Mouse (Mus musculus) midbrain, embryonic 10.5 days (tissue): Measurements from ENCODE around the gene Ccl26. TPM values are rescaled to one million over a fixed set of nuclear protein-coding genes. Genes with fewer than 3 reads are reported as not detected.
"Not testable (repeated sequence)": the region's sequence is repeated elsewhere in the genome, so short reads cannot be mapped to it uniquely, and the experiment has no call there.

Experiments
- DNase-seq: peaks from one replicate; pipeline ENCODE4 v3.0.0-alpha.2; 2017; ENCODE audit warnings: low spot score
- H3K27ac ChIP-seq: fragments of 300-500 bp; sonication (generic); replicated peaks from 2 replicates; pipeline ENCODE4 v1.5.1; 2016; ENCODE audit warnings: mild to moderate bottlenecking
- H3K27me3 ChIP-seq: fragments of 300-500 bp; sonication (generic); 2 replicates; pipeline ENCODE4 v1.6.1; 2016; ENCODE audit warnings: low read depth, mild to moderate bottlenecking; ENCODE audit not compliant: poor library complexity, severe bottlenecking
- H3K36me3 ChIP-seq: fragments of 300-500 bp; sonication (generic); 2 replicates; pipeline ENCODE4 v1.6.1; 2016; ENCODE audit warnings: mild to moderate bottlenecking, moderate library complexity
- H3K4me1 ChIP-seq: fragments of 300-500 bp; sonication (generic); 2 replicates; pipeline ENCODE4 v1.6.1; 2016
- H3K4me3 ChIP-seq: fragments of 300-500 bp; sonication (generic); 2 replicates; pipeline ENCODE4 v1.5.1; 2016; ENCODE audit warnings: mild to moderate bottlenecking, moderate library complexity
- H3K9me3 ChIP-seq: fragments of 300-500 bp; sonication (generic); replicated peaks from 2 replicates; pipeline ENCODE4 v1.6.1; 2016; ENCODE audit warnings: mild to moderate bottlenecking
- WGBS: fragments of 180-500 bp; shearing (Covaris S2); methylation state at CpG from one replicate; pipeline ENCODE4 v1.1.7; 2016; 5-methylcytosine and 5-hydroxymethylcytosine counted together
- polyA plus RNA-seq: library from polyadenylated mRNA; unstranded; fragments of >200 nt; fragmentation: Nextera tagmentation; extraction: Ambion mirVana; gene quantifications from 2 replicates; pipeline ENCODE4 v1.2.1, GENCODE M21; 2016

The Ccl26 gene
- not detected in 2 replicates for polyA plus RNA-seq

DNA sequence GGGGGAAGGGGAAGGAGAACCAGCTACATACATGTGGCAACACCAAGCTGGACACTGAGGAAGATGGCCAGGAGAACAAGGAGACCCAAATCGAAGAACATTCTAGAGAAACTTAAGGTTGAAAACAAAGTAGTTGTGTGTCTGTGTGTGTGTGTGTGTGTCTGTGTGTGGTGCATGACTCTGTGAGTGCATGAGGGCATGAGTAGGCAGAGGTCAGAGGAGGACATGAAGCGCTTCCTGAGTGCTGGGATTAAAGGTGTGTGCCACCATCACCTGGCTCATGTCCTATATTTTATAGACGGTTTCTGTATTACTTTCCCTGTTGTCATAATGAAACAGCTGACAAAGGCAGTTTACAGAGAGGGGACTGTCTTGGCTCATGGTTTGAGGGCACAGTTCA, at the start of gene Ccl26:
Gene Ccl26 (minus strand): TSS at position 101 of the 400 bp plus-strand sequence.
- Histone ChIP-seq H3K36me3 (no peaks in the 10 kb centered on the region), H3K9me3 (no peaks in the 10 kb centered on the region), H3K27me3 (no peaks in the 10 kb centered on the region), H3K27ac (no peak within 1 kb of the TSS), H3K4me3 (no peak within 1 kb of the TSS), H3K4me1 (no peaks in the 10 kb centered on the region)
- 88% methylated on average over 3 of the region's 3 CpGs for WGBS
- no peak for DNase-seq

DNA sequence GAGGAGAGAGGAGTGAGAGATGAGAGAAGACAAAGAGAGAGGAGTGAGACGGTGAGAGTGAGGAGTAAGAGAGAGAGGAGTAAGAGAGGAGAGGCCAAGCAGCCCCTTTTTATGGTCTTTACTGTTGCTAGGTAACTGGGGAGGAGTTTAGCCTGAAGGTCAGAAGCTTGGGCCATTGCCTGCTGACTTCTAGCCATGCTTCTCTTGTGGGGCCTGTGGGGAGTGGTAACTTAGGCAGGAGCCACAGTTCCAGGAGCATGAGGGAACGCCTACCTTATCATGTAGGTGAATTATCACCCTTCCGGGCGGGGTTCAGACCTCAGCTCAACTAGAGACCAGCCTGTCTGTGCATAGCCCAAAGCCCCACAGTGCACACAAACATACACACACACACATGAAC, 46.4 kb upstream of the Ccl26 start:
- DNase-seq = no peak
- Histone ChIP-seq H3K4me1 (no peaks in the 10 kb centered on the region), H3K27me3 (no peaks in the 10 kb centered on the region), H3K4me3 (no peak overlapping the region), H3K36me3 (no peaks in the 10 kb centered on the region), H3K9me3 (peaks cover 10% of the 10 kb centered on the region; the same call in 1 of the 2 replicates), H3K27ac (no peak overlapping the region)
- 85% methylated on average over 4 of the region's 4 CpGs for WGBS

DNA sequence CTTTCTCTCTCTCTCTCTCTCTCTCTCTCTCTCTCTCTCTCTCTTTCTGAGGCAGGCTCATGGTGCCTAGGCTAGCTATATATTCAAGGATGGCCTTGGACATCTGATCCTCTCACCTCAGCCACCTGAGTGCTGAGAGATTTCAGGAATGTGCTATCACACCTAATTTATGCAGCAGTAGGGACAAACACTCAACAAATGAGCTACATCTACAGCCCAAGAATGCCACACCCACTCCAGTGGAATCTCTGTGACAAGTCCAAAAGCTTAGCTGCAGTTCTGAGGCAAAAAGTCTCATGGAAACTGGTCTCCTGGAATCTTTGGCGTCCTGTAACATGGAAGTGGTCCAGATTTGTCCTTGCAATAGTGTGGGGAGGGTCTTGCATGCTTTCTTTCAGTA, 44.2 kb upstream of the Ccl26 start:
- Histone ChIP-seq H3K27ac (no peak overlapping the region), H3K4me3 (no peak overlapping the region), H3K27me3 (no peaks in the 10 kb centered on the region), H3K9me3 (peaks cover 17% of the 10 kb centered on the region), H3K36me3 (no peaks in the 10 kb centered on the region), H3K4me1 (no peaks in the 10 kb centered on the region)
- DNase-seq = no peak
- 62% methylated on average over 1 of the region's 1 CpGs for WGBS

DNA sequence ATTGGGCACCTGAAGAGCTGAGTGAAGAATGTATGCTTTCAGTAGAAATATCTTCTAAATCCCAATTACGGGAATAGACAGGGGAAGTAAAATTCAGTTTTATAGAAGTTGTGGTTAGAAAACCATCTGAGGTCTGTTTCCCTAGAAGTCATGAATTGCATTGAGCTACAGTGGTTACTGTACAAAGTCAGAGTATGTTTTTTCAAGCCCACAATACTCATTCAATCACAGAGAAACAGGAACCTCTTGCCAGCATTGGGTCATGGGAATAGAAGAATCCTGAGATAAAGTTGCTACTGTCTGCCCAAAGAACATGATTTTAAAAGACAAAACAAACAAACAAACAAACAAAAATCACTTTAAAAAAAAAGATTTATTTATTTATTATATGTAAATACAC, 43.3 kb upstream of the Ccl26 start:
- H3K27me3 ChIP-seq, H3K4me3 ChIP-seq, H3K36me3 ChIP-seq, H3K27ac ChIP-seq, H3K4me1 ChIP-seq, DNase-seq: not testable (repeated sequence)
- peaks cover 20% of the 10 kb centered on the region for H3K9me3 ChIP-seq
- WGBS = no CpG with 5 or more reads among the region's 1 CpGs

- DNase-seq, H3K4me3 ChIP-seq, H3K27me3 ChIP-seq, H3K27ac ChIP-seq, H3K4me1 ChIP-seq, H3K36me3 ChIP-seq: not testable (repeated sequence)
- peaks cover 20% of the 10 kb centered on the region for H3K9me3 ChIP-seq
- no CpG with 5 or more reads among the region's 1 CpGs for WGBS
Measured at GRCm38 (mm10) chr5:135604643-135605042, 41.3 kb upstream of the Ccl26 start.

GRCm38 (mm10) chr5:135589996-135590784, 26.8 kb upstream of the Ccl26 start:
- H3K4me3 ChIP-seq = no peak overlapping the region
- H3K9me3 ChIP-seq = peaks cover 8% of the 10 kb centered on the region; the same call in 1 of the 2 replicates
- H3K27me3 ChIP-seq = no peaks in the 10 kb centered on the region
- DNase-seq = no peak
- no peaks in the 10 kb centered on the region for H3K4me1 ChIP-seq
- H3K36me3 ChIP-seq = no peaks in the 10 kb centered on the region
- 81% methylated on average over 12 of the region's 12 CpGs for WGBS
- no peak overlapping the region for H3K27ac ChIP-seq

DNA sequence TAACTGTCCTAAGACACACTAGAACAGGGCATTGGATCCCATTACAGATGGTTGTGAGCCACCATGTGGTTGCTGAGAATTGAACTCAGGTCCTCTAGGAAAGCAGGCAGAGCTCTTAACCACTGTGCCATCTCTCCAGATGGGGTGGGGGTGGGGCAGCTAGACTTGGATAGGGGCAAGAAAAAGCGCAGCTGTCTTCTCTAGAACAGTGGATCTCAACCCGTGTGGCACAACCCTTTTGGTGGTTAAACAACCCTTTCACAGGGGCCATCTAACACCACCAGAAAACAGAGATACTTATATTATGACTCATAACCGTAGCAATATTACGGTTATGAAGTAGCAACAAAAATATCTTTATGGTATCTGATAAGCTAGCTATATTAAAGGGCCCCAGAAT, 24.4 kb upstream of the Ccl26 start:
- Histone ChIP-seq H3K27me3 (no peaks in the 10 kb centered on the region), H3K9me3 (peaks cover 8% of the 10 kb centered on the region; the same call in 1 of the 2 replicates), H3K4me1 (no peaks in the 10 kb centered on the region), H3K4me3 (no peak overlapping the region), H3K27ac (no peak overlapping the region), H3K36me3 (no peaks in the 10 kb centered on the region)
- DNase-seq = no peak
- WGBS = 91% methylated on average over 4 of the region's 4 CpGs

DNA sequence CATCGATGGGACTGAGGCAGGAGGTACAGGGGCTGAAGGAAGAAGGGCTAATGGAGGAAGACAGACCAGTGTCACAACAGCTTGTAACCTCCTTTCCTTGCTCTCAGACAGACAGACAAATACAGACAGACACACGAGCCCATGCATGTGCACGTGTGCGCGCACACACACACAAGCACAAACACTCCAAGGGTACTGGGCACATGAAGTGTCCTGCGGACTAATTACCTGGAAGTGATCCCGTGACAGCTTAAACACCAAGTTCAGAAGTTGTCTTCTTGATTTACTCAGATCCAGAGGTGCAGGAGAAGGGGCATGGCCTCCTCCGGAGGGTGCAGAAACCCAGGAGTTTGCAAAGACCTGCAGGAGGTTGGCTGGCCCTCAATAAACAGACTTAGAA, 22.3 kb upstream of the Ccl26 start:
- Histone ChIP-seq H3K27me3 (no peaks in the 10 kb centered on the region), H3K4me3 (no peak overlapping the region), H3K9me3 (peaks cover 8% of the 10 kb centered on the region; the same call in 1 of the 2 replicates), H3K27ac (no peak overlapping the region), H3K36me3 (no peaks in the 10 kb centered on the region), H3K4me1 (no peaks in the 10 kb centered on the region)
- DNase-seq = no peak
- 94% methylated on average over 8 of the region's 8 CpGs for WGBS

DNA sequence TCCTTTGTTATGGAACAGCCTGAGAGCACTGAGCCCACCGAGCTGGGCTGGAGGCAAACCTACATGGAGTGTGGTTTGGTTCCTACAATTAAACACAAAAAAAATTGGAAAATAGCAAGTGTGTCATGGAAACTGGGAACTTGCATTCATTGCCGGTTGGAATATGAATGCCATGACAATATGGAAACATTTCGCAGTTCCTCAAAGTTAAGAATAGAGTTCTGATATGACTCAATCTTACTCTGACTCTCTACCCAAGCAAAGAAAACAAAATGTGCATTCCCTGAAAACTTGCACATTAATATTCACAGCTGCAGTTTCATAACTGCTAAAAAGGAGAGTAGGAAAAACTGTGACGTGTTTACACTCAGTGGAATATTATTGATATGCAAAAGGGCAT, 19.0 kb upstream of the Ccl26 start:
- no peak overlapping the region for H3K27ac ChIP-seq
- H3K27me3 ChIP-seq = no peaks in the 10 kb centered on the region
- H3K4me1 ChIP-seq = no peaks in the 10 kb centered on the region
- H3K9me3 ChIP-seq = peaks cover 6% of the 10 kb centered on the region; the same call in 1 of the 2 replicates
- H3K36me3 ChIP-seq = no peaks in the 10 kb centered on the region
- H3K4me3 ChIP-seq = no peak overlapping the region
- 89% methylated on average over 4 of the region's 4 CpGs for WGBS
- DNase-seq = no peak

GRCm38 (mm10) chr5:135579331-135579751, 16.0 kb upstream of the Ccl26 start:
- 82% methylated on average over 10 of the region's 10 CpGs for WGBS
- no peak overlapping the region for H3K27ac ChIP-seq
- no peaks in the 10 kb centered on the region for H3K4me1 ChIP-seq
- no peaks in the 10 kb centered on the region for H3K36me3 ChIP-seq
- H3K9me3 ChIP-seq = peaks cover 6% of the 10 kb centered on the region; the same call in 1 of the 2 replicates
- no peak overlapping the region for H3K4me3 ChIP-seq
- H3K27me3 ChIP-seq = no peaks in the 10 kb centered on the region
- DNase-seq = no peak

DNA sequence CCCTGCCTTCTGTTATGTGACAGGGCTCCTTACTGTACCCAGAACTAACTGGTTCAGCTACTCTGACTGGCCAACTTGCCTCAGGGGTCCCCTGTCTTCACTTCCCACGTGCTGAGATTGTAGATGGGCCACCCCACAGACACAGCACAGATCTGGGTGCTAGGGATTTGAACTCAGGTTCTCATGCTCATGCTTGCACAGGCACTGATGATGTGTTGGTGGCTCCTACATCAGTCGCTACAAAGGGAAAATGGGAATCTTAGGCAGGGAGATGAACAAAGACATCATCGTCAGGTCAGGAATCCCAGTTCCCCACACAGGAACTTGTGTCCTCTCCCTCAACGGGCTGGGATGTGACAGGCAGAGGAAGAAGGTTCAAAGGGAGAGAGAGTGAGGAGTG, 12.7 kb upstream of the Ccl26 start:
- no peak overlapping the region for H3K27ac ChIP-seq
- DNase-seq = no peak
- peaks cover 6% of the 10 kb centered on the region; the same call in 1 of the 2 replicates for H3K9me3 ChIP-seq
- WGBS = 77% methylated on average over 4 of the region's 4 CpGs
- H3K27me3 ChIP-seq = no peaks in the 10 kb centered on the region
- no peaks in the 10 kb centered on the region for H3K36me3 ChIP-seq
- H3K4me1 ChIP-seq = no peaks in the 10 kb centered on the region
- H3K4me3 ChIP-seq = no peak overlapping the region

DNA sequence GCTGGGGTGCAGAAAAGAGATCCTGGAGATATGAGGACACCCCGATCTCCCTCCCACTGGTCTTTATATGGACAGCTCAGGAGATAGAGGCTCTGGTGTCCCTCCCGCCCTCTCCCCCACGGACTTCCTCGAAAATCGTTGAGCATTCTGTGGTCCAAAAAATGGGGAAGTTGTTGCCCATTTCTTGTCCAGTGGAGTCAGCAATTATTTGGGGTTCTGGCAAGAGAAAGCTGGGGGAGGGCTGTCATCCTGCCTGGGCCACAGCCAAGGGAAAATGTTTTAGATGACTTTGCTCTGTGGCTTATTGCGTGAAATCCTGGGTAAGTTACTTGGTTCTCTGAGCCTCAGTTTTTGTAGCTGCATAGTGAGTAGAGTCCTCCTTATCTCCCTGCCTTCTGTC, 9.6 kb upstream of the Ccl26 start, which contains the start of gene Ccl24:
Gene Ccl24 (minus strand): TSS at position 44 of the 400 bp plus-strand sequence.
- H3K4me3 ChIP-seq = no peak within 1 kb of the TSS
- 88% methylated on average over 6 of the region's 6 CpGs for WGBS
- H3K36me3 ChIP-seq = no peaks in the 10 kb centered on the region
- H3K4me1 ChIP-seq = no peaks in the 10 kb centered on the region
- no peaks in the 10 kb centered on the region for H3K9me3 ChIP-seq
- no peaks in the 10 kb centered on the region for H3K27me3 ChIP-seq
- DNase-seq = no peak
- no peak within 1 kb of the TSS for H3K27ac ChIP-seq

DNA sequence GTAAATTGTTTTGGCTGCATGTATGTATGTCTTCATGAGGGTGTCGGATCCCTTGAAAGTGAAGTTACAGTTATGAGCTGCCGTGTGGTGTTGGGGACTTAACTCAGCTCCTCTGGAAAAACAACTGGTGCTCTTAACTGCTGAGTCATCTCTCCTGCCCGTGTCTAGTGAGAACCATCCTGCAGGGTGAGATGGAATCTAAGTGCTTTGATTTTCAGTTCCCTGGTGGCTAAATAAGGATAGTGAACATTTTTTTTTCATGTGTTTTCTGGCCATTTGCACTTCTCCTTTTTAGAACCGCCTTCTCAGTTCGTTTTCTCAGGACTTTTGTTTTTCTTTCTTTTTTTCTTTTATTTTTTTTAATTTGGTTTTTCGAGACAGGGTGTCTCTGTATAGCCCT, 5.3 kb upstream of the Ccl26 start:
- Histone ChIP-seq H3K9me3 (no peaks in the 10 kb centered on the region), H3K27ac (no peak overlapping the region), H3K4me3 (no peak overlapping the region), H3K27me3 (no peaks in the 10 kb centered on the region), H3K36me3 (no peaks in the 10 kb centered on the region), H3K4me1 (no peaks in the 10 kb centered on the region)
- WGBS = 72% methylated on average over 6 of the region's 6 CpGs
- no peak for DNase-seq
